Mouse (Mus musculus) right cerebral cortex, postnatal 25 days (tissue): ENCODE measurements around the gene Olfr1418.

ENCODE experiments used
- DNase-seq: peaks from one replicate; pipeline ENCODE4 v3.0.0; 2022

Olfr1418 gene

DNA sequence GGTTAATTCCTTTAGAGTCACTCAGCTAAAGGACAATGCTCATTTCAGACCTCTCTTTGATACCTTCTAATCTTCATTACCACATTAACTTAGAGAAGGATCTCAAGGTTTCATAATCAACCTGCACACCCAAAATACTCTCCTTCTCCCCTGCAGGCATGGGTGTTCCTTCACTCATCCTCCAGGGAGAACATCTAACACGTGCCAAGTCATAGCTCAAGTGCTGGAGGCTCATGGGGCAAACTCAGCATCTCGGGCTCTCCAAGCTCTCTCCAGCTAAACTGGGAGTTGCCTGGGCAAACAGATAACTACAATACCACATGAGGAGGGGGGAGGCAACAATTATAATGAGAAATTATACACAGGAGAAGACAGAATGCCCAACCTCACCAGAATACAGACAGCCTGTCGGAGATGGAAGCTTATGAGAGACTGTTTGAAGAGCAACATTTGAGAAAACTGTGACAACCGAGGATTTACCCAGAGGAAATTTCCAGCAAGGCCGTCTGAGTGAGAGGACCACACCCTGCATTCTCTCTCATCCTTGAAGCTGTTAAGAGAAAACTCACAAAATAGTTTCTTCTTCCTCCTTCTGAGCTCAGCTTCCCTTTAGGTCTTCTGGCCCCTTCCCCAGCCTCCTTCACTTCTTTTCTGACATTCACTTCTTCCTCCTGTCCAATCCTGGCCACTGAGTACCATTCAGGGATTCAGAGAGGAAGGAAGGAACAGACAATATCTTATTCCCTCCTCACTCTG, 50.7 kb downstream of the Olfr1418 start:
- no peak for DNase-seq

DNA sequence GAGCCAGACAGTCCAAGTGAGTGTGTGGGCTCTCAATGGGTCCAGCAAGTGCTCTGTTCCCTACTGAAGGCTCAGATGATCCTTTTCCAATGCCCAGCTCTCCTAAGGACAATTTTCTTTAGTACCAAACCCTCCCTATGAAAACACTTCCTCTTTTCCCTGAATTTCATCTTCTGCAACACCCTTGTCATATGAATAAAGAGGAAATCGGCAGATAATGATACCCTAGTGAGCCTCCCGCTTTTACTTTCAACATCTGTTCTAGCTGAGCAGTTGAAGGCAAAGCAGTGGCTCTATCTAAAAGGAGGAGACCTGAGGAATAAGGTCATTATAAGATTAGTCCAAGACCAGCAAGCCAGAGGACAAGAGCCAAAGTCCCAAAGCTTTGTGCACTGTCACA, 52.4 kb downstream of the Olfr1418 start:
- no peak for DNase-seq

DNA sequence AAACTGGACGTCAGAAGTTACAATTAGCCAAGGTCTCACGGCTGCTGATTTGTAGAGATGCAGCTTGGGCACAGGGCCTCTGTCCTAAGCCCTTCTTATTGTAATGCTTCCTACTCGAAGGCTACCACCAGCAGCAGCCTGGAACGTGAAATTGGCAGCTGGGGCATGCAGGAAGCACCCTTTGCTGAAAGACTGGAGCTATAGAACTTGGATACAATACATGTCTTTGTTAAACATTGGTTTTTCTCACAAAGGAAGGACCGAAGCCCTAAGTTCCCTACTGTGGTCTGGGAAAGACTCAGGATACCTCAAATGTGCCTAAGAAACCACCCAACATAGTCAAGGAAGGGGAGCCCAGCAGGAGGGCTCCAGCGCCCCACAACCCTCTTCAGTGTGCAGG, 53.0 kb downstream of the Olfr1418 start:
- no peak for DNase-seq

DNA sequence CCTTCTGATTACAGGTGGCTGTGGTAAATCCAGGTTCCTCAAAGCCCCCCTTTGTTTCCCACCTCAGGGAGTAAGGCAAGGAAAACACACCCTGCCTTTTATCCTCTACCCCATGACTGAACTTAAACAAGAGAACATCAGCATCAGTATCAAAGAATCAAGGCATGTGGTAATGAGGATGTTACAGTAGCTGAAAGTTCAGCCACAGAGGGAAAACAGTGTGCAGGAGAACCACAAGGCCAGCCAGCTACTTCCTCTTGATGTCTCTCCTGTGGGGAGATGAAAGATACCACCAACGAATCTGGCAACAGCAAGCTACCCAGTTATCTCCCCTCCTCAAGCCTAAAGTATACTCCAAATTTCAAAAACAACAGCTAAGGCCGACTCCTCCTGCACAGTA, 53.6 kb downstream of the Olfr1418 start:
- no peak for DNase-seq

DNA sequence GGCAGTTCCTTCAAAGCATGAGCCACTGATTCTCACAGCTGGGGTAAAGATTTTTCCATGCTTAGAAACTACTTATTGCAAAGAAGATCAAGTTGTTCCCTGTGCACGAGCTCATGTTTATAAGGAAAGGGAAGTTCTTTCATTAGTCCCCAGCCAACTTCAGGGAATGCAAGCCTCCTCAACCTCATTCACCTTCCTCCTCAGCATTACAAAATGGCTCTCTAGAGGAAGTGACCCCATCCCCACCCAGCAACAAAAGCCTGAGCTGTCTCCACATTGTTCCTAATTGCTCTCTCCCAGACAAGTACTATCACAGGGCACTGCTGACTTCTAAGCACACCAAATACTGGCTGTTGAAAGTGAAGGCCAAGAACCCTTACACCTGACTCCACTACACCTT, 56.4 kb downstream of the Olfr1418 start:
- DNase-seq, result no peak
